29 mouse cellular contexts compared by ENCODE assay signal in the genomic region with DNA sequence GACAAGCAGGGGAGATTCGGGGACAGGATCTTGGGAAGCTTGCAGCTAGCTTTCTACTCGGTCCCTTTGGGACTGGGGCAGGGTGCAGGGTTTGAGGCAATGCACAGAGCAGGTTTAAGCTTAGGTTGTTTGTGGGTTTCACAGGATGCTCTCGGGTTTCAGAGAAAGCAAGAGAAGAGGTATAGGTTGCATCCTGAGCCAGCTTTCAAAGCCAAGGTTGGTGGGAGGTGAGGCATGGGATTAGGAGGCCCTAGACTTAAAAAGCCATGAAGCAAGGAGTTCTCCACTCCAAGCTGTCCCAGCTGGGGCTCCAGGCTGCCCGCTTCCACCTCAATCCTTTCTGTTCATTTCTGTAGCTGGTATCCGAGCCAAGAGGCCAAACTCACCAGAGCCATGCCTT. TPM values are rescaled to one million over a fixed set of nuclear protein-coding genes. Genes with fewer than 3 reads are reported as not detected.
"Had no signal": no experiment of that assay in that cellular context is flagged by ENCODE, and none has a peak within 500 bp of the region (broad histone marks: within the 10 kb centered on the region; RNA-seq: fewer than 3 reads in every experiment).

A gene (plus strand): TSS at position 301 of the 400 bp plus-strand sequence.

- ATAC-seq: inflammation-experienced regulatory T-cells, adult 6 months; intestine, embryonic 15.5 days; intestine, postnatal 0 days had no signal

- DNase-seq: gastrocnemius, postnatal 14 days; gastrocnemius, postnatal 36 days; heart, adult 2 months; heart, postnatal 10 days; heart, postnatal 4 days; kidney, adult 18-20 months; kidney, adult 8-10 months; kidney, postnatal 10 days; kidney, postnatal 25 days; kidney, postnatal 4 days; liver; liver, embryonic 13.5 days had no signal

- H3K4me2 ChIP-seq: heart, embryonic 12.5 days; hindbrain, embryonic 13.5 days; hindbrain, embryonic 15.5 days; intestine, embryonic 15.5 days; limb, embryonic 13.5 days; liver, embryonic 11.5 days; liver, embryonic 13.5 days; liver, embryonic 15.5 days had no signal

- H3K27me3 ChIP-seq: hindbrain, embryonic 13.5 days; hindbrain, embryonic 15.5 days; intestine, embryonic 15.5 days; limb, embryonic 13.5 days; liver, embryonic 13.5 days; liver, embryonic 15.5 days had no signal

- H3K4me1 ChIP-seq: hindbrain, embryonic 15.5 days; intestine, embryonic 15.5 days; liver, embryonic 13.5 days; liver, embryonic 15.5 days had no signal

- H3K9ac ChIP-seq: heart, embryonic 12.5 days; hindbrain, embryonic 13.5 days; hindbrain, embryonic 15.5 days; intestine, embryonic 15.5 days; limb, embryonic 13.5 days; liver, embryonic 13.5 days; liver, embryonic 15.5 days had no signal

- H3K27ac ChIP-seq: heart, adult 2 months; hindbrain, embryonic 13.5 days; hindbrain, embryonic 15.5 days; intestine, embryonic 15.5 days; layer of hippocampus, adult 2 months; left cerebral cortex, adult 2 months; limb, embryonic 13.5 days; liver, embryonic 13.5 days; liver, embryonic 15.5 days had no signal

- H3K9me3 ChIP-seq: heart, embryonic 12.5 days; hindbrain, embryonic 13.5 days; hindbrain, embryonic 15.5 days; intestine, embryonic 15.5 days; limb, embryonic 13.5 days; liver, embryonic 13.5 days; liver, embryonic 15.5 days had no signal

- H3K36me3 ChIP-seq: heart, embryonic 12.5 days; hindbrain, embryonic 13.5 days; hindbrain, embryonic 15.5 days; intestine, embryonic 15.5 days; limb, embryonic 13.5 days; liver, embryonic 13.5 days; liver, embryonic 15.5 days had no signal

- H3K4me3 ChIP-seq: heart, adult 2 months; heart, embryonic 12.5 days; hindbrain, embryonic 13.5 days; hindbrain, embryonic 15.5 days; intestine, embryonic 15.5 days; layer of hippocampus, adult 2 months; left cerebral cortex, adult 2 months; limb, embryonic 13.5 days; liver, embryonic 13.5 days; liver, embryonic 15.5 days had no signal

RNA-seq across cellular contexts. Expression of the gene that starts here (rescaled TPM):
- total RNA-seq: heart, adult 2 months; heart, postnatal 25 days; layer of hippocampus, adult 2 months; layer of hippocampus, postnatal 25 days; left cerebral cortex, postnatal 36 days had no signal
- polyA plus RNA-seq: gonadal fat pad, adult 2 months; heart, adult 2 months; heart, embryonic 12.5 days; heart, embryonic 14.5 days; inflammation-experienced regulatory T-cells, adult 6 months; limb, embryonic 11.5 days; liver, embryonic 11.5 days; liver, embryonic 13.5 days; liver, embryonic 15.5 days had no signal
